9 mouse cellular contexts compared by ENCODE assay signal in genomic region chr11:59366633-59367032, GRCm38 (mm10). TPM values are rescaled to one million over a fixed set of nuclear protein-coding genes. Genes with fewer than 3 reads are reported as not detected.
DNase-seq lines count a peak whose midpoint lies in the region; ATAC-seq and TF ChIP-seq lines count a peak whose summit lies in the region.
"Had no signal": no experiment of that assay in that cellular context is flagged by ENCODE, and none has a peak within 500 bp of the region (broad histone marks: within the 10 kb centered on the region; RNA-seq: fewer than 3 reads in every experiment).

No protein-coding gene starts in this region.

- peaks cover 42% of the 10 kb centered on the region for H3K4me1 ChIP-seq in limb, embryonic 14.5 days (ENCODE audit: control insufficient read depth, insufficient read depth, low read length)

- no peak for TF ChIP-seq POLR2A in limb, embryonic 14.5 days (IDR thresholded peaks at IDR 0.05; ENCODE audit: borderline replicate concordance, extremely low read depth, insufficient read depth, insufficient read length)

- 26% methylated on average over 3 of the region's 3 CpGs for WGBS in limb, embryonic 14.5 days

- ATAC-seq in limb, embryonic 14.5 days (ENCODE audit: low FRiP score, low read depth), result no peak
- ATAC-seq in megakaryocyte, adult 5-6 weeks (ENCODE audit: poor library complexity, severe bottlenecking), result no peak

- H3K4me3 ChIP-seq in gastrocnemius, adult 2 months, result no peak overlapping the region
- H3K4me3 ChIP-seq in limb, embryonic 14.5 days (replicated peaks; ENCODE audit: low read length), result no peak overlapping the region

- no peak overlapping the region for H3K4me2 ChIP-seq in limb, embryonic 14.5 days (replicated peaks; ENCODE audit: low read depth, low read length, severe bottlenecking)

- DNase-seq in gastrocnemius, adult 2 months, result peak; percentile 51
- no peak for DNase-seq in gastrocnemius, postnatal 25 days
- DNase-seq in thymus, postnatal 14 days, result peak; percentile 45
- no peak for DNase-seq in thymus, postnatal 0 days (ENCODE audit: low spot score)
- DNase-seq in limb, embryonic 14.5 days (ENCODE audit: low spot score), result no peak
- no peak for DNase-seq in urinary bladder, postnatal 4 days (ENCODE audit: low spot score in 2 of 2)
- no peak for DNase-seq in frontal cortex, postnatal 36 days (ENCODE audit: low spot score in 2 of 2)

- TF ChIP-seq CTCF in gastrocnemius, adult 2 months (IDR thresholded peaks at IDR 0.05), result peak; percentile 55

- H3K9me3 ChIP-seq in limb, embryonic 14.5 days (ENCODE audit: control insufficient read depth, low read length), result no peaks in the 10 kb centered on the region

- no peaks in the 10 kb centered on the region for H3K36me3 ChIP-seq in limb, embryonic 14.5 days (ENCODE audit: control insufficient read depth, insufficient read depth, low read length)

- no peaks in the 10 kb centered on the region for H3K27me3 ChIP-seq in limb, embryonic 14.5 days (ENCODE audit: control insufficient read depth, insufficient read depth, low read length)

- H3K27ac ChIP-seq in gastrocnemius, adult 2 months, result no peak overlapping the region
- H3K27ac ChIP-seq in limb, embryonic 14.5 days (replicated peaks; ENCODE audit: low read depth, low read length), result 0 out of 2 replicates have a peak overlapping the region, but pooled peaks have one; percentile 27

- no peak overlapping the region for H3K9ac ChIP-seq in limb, embryonic 14.5 days (ENCODE audit: low read depth, low read length, severe bottlenecking)

- intact Hi-C loops in gastrocnemius, adult 2 months (cut with DNase I), result loop anchor here (5.0 kb wide), 1 partner anchor 59 kb away; the partner anchor contains the start of gene Wnt9a

RNA-seq across cellular contexts. Expression of gene Prss38, which starts 8.8 kb away (rescaled TPM):
- total RNA-seq in gastrocnemius, adult 2 months (2021), result not detected
- total RNA-seq in gastrocnemius, postnatal 25 days (2021), result not detected
- polyA plus RNA-seq in thymus, postnatal 0 days (2015; fragmentation: Nextera tagmentation; extraction: Ambion mirVana), result not detected in 2 replicates
- polyA plus RNA-seq in limb, embryonic 14.5 days (2012; rRNA removed), result 0.13 and 0.33 TPM in 2 replicates
- polyA plus RNA-seq in limb, embryonic 14.5 days (2014; fragmentation: Nextera tagmentation; extraction: Ambion mirVana), result not detected in 2 replicates
- total RNA-seq in megakaryocyte, adult 5-6 weeks (2015), result not detected in 2 replicates
- not detected in 2 replicates for total RNA-seq in megakaryocyte, adult 5-6 weeks (2017)
- total RNA-seq: neutrophil, adult 5-6 weeks had no signal

RNA-seq across cellular contexts. Expression of gene Wnt9a, which starts 59.9 kb away (rescaled TPM):
- total RNA-seq in gastrocnemius, adult 2 months (2021), result 1 to 10 TPM; 7.8 to 9.7 TPM
- 1 to 10 TPM; 8.2 to 8.5 TPM for total RNA-seq in gastrocnemius, postnatal 25 days (2021)
- polyA plus RNA-seq in thymus, postnatal 0 days (2015; fragmentation: Nextera tagmentation; extraction: Ambion mirVana), result 1.2 TPM in 2 replicates
- polyA plus RNA-seq in limb, embryonic 14.5 days (2012; rRNA removed), result 11.8 and 15.0 TPM in 2 replicates
- 6.2 and 6.8 TPM in 2 replicates for polyA plus RNA-seq in limb, embryonic 14.5 days (2014; fragmentation: Nextera tagmentation; extraction: Ambion mirVana)
- not detected in 2 replicates for total RNA-seq in megakaryocyte, adult 5-6 weeks (2015)
- not detected in 2 replicates for total RNA-seq in megakaryocyte, adult 5-6 weeks (2017)
- total RNA-seq: neutrophil, adult 5-6 weeks had no signal

Comparison
In these comparisons a context has a peak if more than half of its experiments do, and no peak if none do; other contexts are left out.
1. DNase-seq: peak in gastrocnemius, adult 2 months (single experiment) and thymus, postnatal 14 days (single experiment); none in gastrocnemius, postnatal 25 days (single experiment), thymus, postnatal 0 days (single experiment), limb, embryonic 14.5 days (single experiment), urinary bladder, postnatal 4 days (0 of 2) and frontal cortex, postnatal 36 days (0 of 2).
2. RNA of gene Wnt9a, which starts 59.9 kb away (total RNA-seq): 7.8 to 9.7 TPM in gastrocnemius, adult 2 months and 8.2 to 8.5 TPM in gastrocnemius, postnatal 25 days; not detected in megakaryocyte, adult 5-6 weeks; every median in the first group is over 4 times any median in the second.